Mouse (Mus musculus): ENCODE measurements around the gene Naa80. TPM values are rescaled to one million over a fixed set of nuclear protein-coding genes. Genes with fewer than 3 reads are reported as not detected.

The Naa80 gene
- total and polyA plus RNA-seq, 2 experiments from 2014 or later, result 19.4 to 32.8 TPM

- no peak for DNase-seq (ENCODE audit: low spot score)
- H3K9me3 ChIP-seq (ENCODE audit: low read length), result no peaks in the 10 kb centered on the region
- H3K4me2 ChIP-seq (ENCODE audit: low read depth, low read length), result no peak overlapping the region
- H3K27ac ChIP-seq, result no peak overlapping the region
- no peaks in the 10 kb centered on the region for H3K27me3 ChIP-seq (ENCODE audit: insufficient read depth, low read length)
- no peak overlapping the region for H3K9ac ChIP-seq (replicated peaks; ENCODE audit: low read length)
- peaks cover 26% of the 10 kb centered on the region for H3K4me1 ChIP-seq (ENCODE audit: insufficient read depth, low read length)
- H3K36me3 ChIP-seq (ENCODE audit: insufficient read depth, low read length), result peaks cover 2% of the 10 kb centered on the region; the same call in 1 of the 2 replicates
- WGBS, result 95% methylated on average over 17 of the region's 17 CpGs
- no peak for ATAC-seq
- no peak for TF ChIP-seq CTCF (IDR thresholded peaks at IDR 0.05; ENCODE audit: low read depth)
- H3K4me3 ChIP-seq (ENCODE audit: low read length), result no peak overlapping the region
Measured at GRCm38 (mm10) chr9:107544196-107544700, 34.4 kb upstream of the Naa80 start.

GRCm38 (mm10) chr9:107544729-107545128 lies 34.0 kb upstream of the Naa80 start:
- no peak overlapping the region for H3K27ac ChIP-seq
- H3K36me3 ChIP-seq (ENCODE audit: insufficient read depth, low read length), result no peaks in the 10 kb centered on the region; the same call in 1 of the 2 replicates
- WGBS, result 94% methylated on average over 12 of the region's 12 CpGs
- DNase-seq (ENCODE audit: low spot score), result no peak
- H3K4me1 ChIP-seq (ENCODE audit: insufficient read depth, low read length), result peaks cover 26% of the 10 kb centered on the region
- ATAC-seq, result no peak
- no peak overlapping the region for H3K4me2 ChIP-seq (ENCODE audit: low read depth, low read length)
- no peaks in the 10 kb centered on the region for H3K9me3 ChIP-seq (ENCODE audit: low read length)
- H3K4me3 ChIP-seq (ENCODE audit: low read length), result no peak overlapping the region
- TF ChIP-seq CTCF (IDR thresholded peaks at IDR 0.05; ENCODE audit: low read depth), result no peak
- H3K27me3 ChIP-seq (ENCODE audit: insufficient read depth, low read length), result no peaks in the 10 kb centered on the region
- H3K9ac ChIP-seq (replicated peaks; ENCODE audit: low read length), result no peak overlapping the region

DNA sequence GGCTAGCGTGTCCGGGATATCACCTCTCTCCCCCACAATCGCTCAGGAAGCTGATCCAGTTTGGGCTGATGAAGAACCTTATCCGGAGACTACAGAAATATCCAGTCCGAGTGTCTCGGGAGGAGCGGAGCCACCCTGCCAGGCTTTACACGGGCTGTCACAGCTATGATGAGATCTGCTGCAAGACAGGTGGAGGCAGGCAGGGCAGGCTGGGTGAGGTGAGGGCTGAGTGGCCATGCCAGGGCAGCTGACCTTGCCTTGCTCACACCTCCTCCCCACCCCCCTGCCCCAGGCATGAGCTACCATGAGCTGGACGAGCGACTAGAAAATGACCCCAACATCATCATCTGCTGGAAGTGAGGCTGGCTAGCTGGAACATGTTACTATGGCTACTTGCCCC lies 33.5 kb upstream of the Naa80 start:
- 84% methylated on average over 10 of the region's 10 CpGs for WGBS
- TF ChIP-seq CTCF (IDR thresholded peaks at IDR 0.05; ENCODE audit: low read depth), result no peak
- Histone ChIP-seq H3K4me2 (ENCODE audit: low read depth, low read length) (no peak overlapping the region), H3K36me3 (ENCODE audit: insufficient read depth, low read length) (no peaks in the 10 kb centered on the region; the same call in 1 of the 2 replicates), H3K4me1 (ENCODE audit: insufficient read depth, low read length) (peaks cover 26% of the 10 kb centered on the region), H3K9me3 (ENCODE audit: low read length) (no peaks in the 10 kb centered on the region), H3K27me3 (ENCODE audit: insufficient read depth, low read length) (no peaks in the 10 kb centered on the region), H3K9ac (replicated peaks; ENCODE audit: low read length) (no peak overlapping the region), H3K4me3 (ENCODE audit: low read length) (no peak overlapping the region), H3K27ac (no peak overlapping the region)
- no peak for ATAC-seq
- no peak for DNase-seq (ENCODE audit: low spot score)

GRCm38 (mm10) chr9:107545602-107546001 lies 33.1 kb upstream of the Naa80 start:
- DNase-seq (ENCODE audit: low spot score) (peak; percentile 86), ATAC-seq (no peak)
- Histone ChIP-seq H3K9me3 (ENCODE audit: low read length) (no peaks in the 10 kb centered on the region), H3K27ac (no peak overlapping the region), H3K27me3 (ENCODE audit: insufficient read depth, low read length) (no peaks in the 10 kb centered on the region), H3K9ac (replicated peaks; ENCODE audit: low read length) (no peak overlapping the region), H3K4me3 (ENCODE audit: low read length) (no peak overlapping the region), H3K4me2 (ENCODE audit: low read depth, low read length) (no peak overlapping the region), H3K4me1 (ENCODE audit: insufficient read depth, low read length) (peaks cover 23% of the 10 kb centered on the region), H3K36me3 (ENCODE audit: insufficient read depth, low read length) (no peaks in the 10 kb centered on the region; the same call in 1 of the 2 replicates)
- WGBS, result 6% methylated on average over 3 of the region's 3 CpGs
- TF ChIP-seq CTCF (IDR thresholded peaks at IDR 0.05; ENCODE audit: low read depth), result peak; percentile 96

DNA sequence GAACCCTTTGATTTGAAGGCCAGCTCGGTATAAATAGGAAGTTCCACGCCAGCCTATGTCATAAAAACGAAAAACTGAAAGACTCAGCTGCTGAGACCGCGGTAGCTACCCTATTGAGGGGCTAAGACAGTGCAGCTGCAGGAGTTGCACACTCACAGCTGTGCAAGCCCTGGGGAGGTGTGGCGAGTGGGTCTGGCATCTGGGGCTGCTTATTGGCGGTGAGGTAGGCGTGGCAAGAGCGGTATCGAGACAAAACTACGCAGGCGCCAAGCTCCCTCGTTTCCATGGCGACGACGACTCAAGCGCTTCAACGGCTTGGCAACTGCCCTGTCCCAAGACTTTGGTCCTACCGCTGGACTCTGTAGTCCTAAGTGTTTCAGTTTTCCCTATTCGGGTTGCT lies 31.7 kb upstream of the Naa80 start, which contains the start of gene Zmynd10:
Gene Zmynd10, plus strand, starts transcription at position 273 of the 400 bp plus-strand sequence.
- Histone ChIP-seq H3K9ac (replicated peaks; ENCODE audit: low read length) (0 out of 2 replicates have a peak within 1 kb of the TSS, but pooled peaks have one; percentile 21), H3K27me3 (ENCODE audit: insufficient read depth, low read length) (0 out of 2 replicates have a peak, but pooled peaks cover 7% of the 10 kb centered on the region)

GRCm38 (mm10) chr9:107547957-107548356 lies 30.7 kb upstream of the Naa80 start:
- Histone ChIP-seq H3K27ac (no peak overlapping the region), H3K4me1 (ENCODE audit: insufficient read depth, low read length) (peaks cover 23% of the 10 kb centered on the region), H3K36me3 (ENCODE audit: insufficient read depth, low read length) (no peaks in the 10 kb centered on the region; the same call in 1 of the 2 replicates), H3K4me3 (ENCODE audit: low read length) (no peak overlapping the region), H3K9ac (replicated peaks; ENCODE audit: low read length) (no peak overlapping the region), H3K9me3 (ENCODE audit: low read length) (no peaks in the 10 kb centered on the region), H3K27me3 (ENCODE audit: insufficient read depth, low read length) (0 out of 2 replicates have a peak, but pooled peaks cover 7% of the 10 kb centered on the region), H3K4me2 (ENCODE audit: low read depth, low read length) (no peak overlapping the region)
- ATAC-seq (no peak), DNase-seq (ENCODE audit: low spot score) (no peak)
- WGBS, result 83% methylated on average over 5 of the region's 5 CpGs
- TF ChIP-seq CTCF (IDR thresholded peaks at IDR 0.05; ENCODE audit: low read depth), result no peak

More for the DNA sequence above, 31.7 kb upstream of the Naa80 start, which contains the start of gene Zmynd10:
- peak; percentile 94 for DNase-seq (ENCODE audit: low spot score)
- Histone ChIP-seq H3K9me3 (ENCODE audit: low read length) (no peaks in the 10 kb centered on the region), H3K4me1 (ENCODE audit: insufficient read depth, low read length) (peaks cover 26% of the 10 kb centered on the region), H3K4me3 (ENCODE audit: low read length) (peak within 1 kb of the TSS; percentile 24), H3K36me3 (ENCODE audit: insufficient read depth, low read length) (no peaks in the 10 kb centered on the region; the same call in 1 of the 2 replicates), H3K4me2 (ENCODE audit: low read depth, low read length) (peak within 1 kb of the TSS; percentile 50), H3K27ac (peak within 1 kb of the TSS; percentile 41; the same call in 1 of the 2 replicates)
- WGBS, result 3% methylated on average over 20 of the region's 20 CpGs
- peak; percentile 71 for ATAC-seq
- TF ChIP-seq CTCF (IDR thresholded peaks at IDR 0.05; ENCODE audit: low read depth), result no peak

DNA sequence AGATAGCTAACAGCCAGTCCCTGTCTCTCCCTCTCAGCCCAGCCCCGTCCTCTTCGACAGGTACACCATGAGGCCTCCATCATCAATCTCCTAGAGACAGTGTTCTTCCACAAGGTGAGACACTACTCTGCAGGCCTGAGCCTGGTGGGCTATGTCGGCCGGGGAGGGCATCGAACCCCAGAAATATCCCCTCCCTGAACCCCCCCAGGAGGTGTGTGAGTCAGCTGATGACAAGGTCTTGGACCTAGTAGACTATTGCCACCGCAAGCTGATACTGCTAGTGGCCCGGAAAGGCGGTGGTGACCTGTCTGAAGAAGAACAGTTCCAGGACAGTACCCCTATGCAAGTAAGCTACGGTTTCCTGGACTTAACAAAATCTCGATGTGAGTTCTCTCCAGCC lies 29.9 kb upstream of the Naa80 start:
- WGBS, result 90% methylated on average over 10 of the region's 10 CpGs

More for the DNA sequence above, 29.9 kb upstream of the Naa80 start:
- 0 out of 2 replicates have a peak, but pooled peaks cover 7% of the 10 kb centered on the region for H3K27me3 ChIP-seq (ENCODE audit: insufficient read depth, low read length)
- no peak for ATAC-seq
- no peak overlapping the region for H3K27ac ChIP-seq
- no peak for TF ChIP-seq CTCF (IDR thresholded peaks at IDR 0.05; ENCODE audit: low read depth)
- no peak overlapping the region for H3K4me2 ChIP-seq (ENCODE audit: low read depth, low read length)
- no peak overlapping the region for H3K4me3 ChIP-seq (ENCODE audit: low read length)
- no peak for DNase-seq (ENCODE audit: low spot score)
- no peaks in the 10 kb centered on the region for H3K9me3 ChIP-seq (ENCODE audit: low read length)
- H3K9ac ChIP-seq (replicated peaks; ENCODE audit: low read length), result no peak overlapping the region
- peaks cover 28% of the 10 kb centered on the region for H3K4me1 ChIP-seq (ENCODE audit: insufficient read depth, low read length)
- no peaks in the 10 kb centered on the region; the same call in 1 of the 2 replicates for H3K36me3 ChIP-seq (ENCODE audit: insufficient read depth, low read length)
